Mouse (Mus musculus): ENCODE measurements at regions not wholly inside any gene's neighbourhood (a gene's known extent, or its start where the extent isn't known, plus 50 kb on each side); places are given as distances from the start of the nearest gene placed in this dataset.
"Not testable (repeated sequence)": the region's sequence is repeated elsewhere in the genome, so short reads cannot be mapped to it uniquely, and the experiment has no call there.

- H3K27me3 ChIP-seq (ENCODE audit: control insufficient read depth, insufficient read depth, low read depth, low read length); H3K36me3 ChIP-seq (ENCODE audit: control insufficient read depth, insufficient read depth, low read length); H3K4me1 ChIP-seq (replicated peaks; ENCODE audit: control insufficient read depth, insufficient read depth, low read length); H3K9me3 ChIP-seq (ENCODE audit: control insufficient read depth, low read length); H3K27ac ChIP-seq (ENCODE audit: low read length): not testable (repeated sequence)
- Histone ChIP-seq H3K4me3 (ENCODE audit: low read length) (peak overlapping the region; percentile 52), H3K4me2 (ENCODE audit: low read depth, low read length) (peak overlapping the region; percentile 48), H3K9ac (ENCODE audit: low read length) (peak overlapping the region; percentile 61)
- peak; percentile 91 for ATAC-seq (ENCODE audit: low read depth)
- 0% methylated on average over 27 of the region's 39 CpGs for WGBS
These were observed 367.0 kb upstream of the Ywhaq start for GRCm38 (mm10) chr12:21784403-21784802.

- not testable (repeated sequence) for H3K4me1 ChIP-seq (replicated peaks; ENCODE audit: control insufficient read depth, insufficient read depth, low read length); ATAC-seq (ENCODE audit: low read depth); H3K36me3 ChIP-seq (ENCODE audit: control insufficient read depth, insufficient read depth, low read length); H3K27me3 ChIP-seq (ENCODE audit: control insufficient read depth, insufficient read depth, low read depth, low read length); H3K27ac ChIP-seq (ENCODE audit: low read length); H3K9ac ChIP-seq (ENCODE audit: low read length); H3K9me3 ChIP-seq (ENCODE audit: control insufficient read depth, low read length)
- Histone ChIP-seq H3K4me3 (ENCODE audit: low read length) (peak overlapping the region; percentile 33), H3K4me2 (ENCODE audit: low read depth, low read length) (peak overlapping the region; percentile 39)
- WGBS, result 4% methylated on average over 11 of the region's 45 CpGs
These were observed 361.3 kb upstream of the Ywhaq start for GRCm38 (mm10) chr12:21778717-21779116.

GRCm38 (mm10) chr12:21778308-21778707, 360.9 kb upstream of the Ywhaq start:
- not testable (repeated sequence) for ATAC-seq (ENCODE audit: low read depth); H3K4me1 ChIP-seq (replicated peaks; ENCODE audit: control insufficient read depth, insufficient read depth, low read length); H3K36me3 ChIP-seq (ENCODE audit: control insufficient read depth, insufficient read depth, low read length); H3K27me3 ChIP-seq (ENCODE audit: control insufficient read depth, insufficient read depth, low read depth, low read length); H3K27ac ChIP-seq (ENCODE audit: low read length); H3K9ac ChIP-seq (ENCODE audit: low read length); H3K9me3 ChIP-seq (ENCODE audit: control insufficient read depth, low read length)
- H3K4me2 ChIP-seq (ENCODE audit: low read depth, low read length), result peak overlapping the region; percentile 39
- WGBS, result 26% methylated on average over 46 of the region's 50 CpGs
- H3K4me3 ChIP-seq (ENCODE audit: low read length), result peak overlapping the region; percentile 33

GRCm38 (mm10) chr12:21767717-21768116, 350.3 kb upstream of the Ywhaq start:
- WGBS, result 82% methylated on average over 2 of the region's 2 CpGs
- H3K4me1 ChIP-seq (replicated peaks; ENCODE audit: control insufficient read depth, insufficient read depth, low read length); H3K27me3 ChIP-seq (ENCODE audit: control insufficient read depth, insufficient read depth, low read depth, low read length); ATAC-seq (ENCODE audit: low read depth); H3K27ac ChIP-seq (ENCODE audit: low read length); H3K4me2 ChIP-seq (ENCODE audit: low read depth, low read length); H3K4me3 ChIP-seq (ENCODE audit: low read length); H3K36me3 ChIP-seq (ENCODE audit: control insufficient read depth, insufficient read depth, low read length); H3K9me3 ChIP-seq (ENCODE audit: control insufficient read depth, low read length); H3K9ac ChIP-seq (ENCODE audit: low read length): not testable (repeated sequence)

Measured in lung, embryonic 16.5 days (tissue).